Mouse (Mus musculus): ENCODE measurements around the gene Tmem120b. TPM values are rescaled to one million over a fixed set of nuclear protein-coding genes. Genes with fewer than 3 reads are reported as not detected.

Tmem120b gene
- total and polyA plus RNA-seq, 3 experiments: 4.8 to 8.0 (median 6.2) TPM

Other genes starting within 250 kb of the Tmem120b start
- 236 and 252 TPM in 2 replicates for gene Anapc5, start 247.1 kb upstream of the Tmem120b start, total RNA-seq (2012; rRNA removed)
- 247 and 258 TPM in 2 replicates for gene Anapc5, start 247.1 kb upstream of the Tmem120b start, total RNA-seq (2014; rRNA removed)
- gene Anapc5, start 247.1 kb upstream of the Tmem120b start, polyA plus RNA-seq (2012; ENCODE audit: insufficient read length, low read depth): 261 and 280 TPM in 2 replicates
- gene Rnf34, start 218.4 kb upstream of the Tmem120b start, total RNA-seq (2012; rRNA removed): 17.2 and 18.4 TPM in 2 replicates
- gene Rnf34, start 218.4 kb upstream of the Tmem120b start, total RNA-seq (2014; rRNA removed): 24.1 and 24.6 TPM in 2 replicates
- 29.1 and 30.8 TPM in 2 replicates for gene Rnf34, start 218.4 kb upstream of the Tmem120b start, polyA plus RNA-seq (2012; ENCODE audit: insufficient read length, low read depth)
- gene Kdm2b, start 78.6 kb upstream of the Tmem120b start, total RNA-seq (2012; rRNA removed): 80.1 and 87.1 TPM in 2 replicates
- 69.3 and 76.7 TPM in 2 replicates for gene Kdm2b, start 78.6 kb upstream of the Tmem120b start, total RNA-seq (2014; rRNA removed)
- 120 and 138 TPM in 2 replicates for gene Kdm2b, start 78.6 kb upstream of the Tmem120b start, polyA plus RNA-seq (2012; ENCODE audit: insufficient read length, low read depth)
- gene Orai1, start 53.3 kb upstream of the Tmem120b start, total RNA-seq (2012; rRNA removed): 17.8 and 18.6 TPM in 2 replicates
- 14.6 and 17.4 TPM in 2 replicates for gene Orai1, start 53.3 kb upstream of the Tmem120b start, total RNA-seq (2014; rRNA removed)
- gene Orai1, start 53.3 kb upstream of the Tmem120b start, polyA plus RNA-seq (2012; ENCODE audit: insufficient read length, low read depth): 23.1 and 27.7 TPM in 2 replicates
- not detected in 2 replicates for gene Morn3, start 21.4 kb upstream of the Tmem120b start, total RNA-seq (2012; rRNA removed)
- not detected in 2 replicates for gene Morn3, start 21.4 kb upstream of the Tmem120b start, total RNA-seq (2014; rRNA removed)
- gene Morn3, start 21.4 kb upstream of the Tmem120b start, polyA plus RNA-seq (2012; ENCODE audit: insufficient read length, low read depth): not detected in 2 replicates
- 46.5 and 56.9 TPM in 2 replicates for gene Rhof, start 64.3 kb downstream of the Tmem120b start, total RNA-seq (2012; rRNA removed)
- gene Rhof, start 64.3 kb downstream of the Tmem120b start, total RNA-seq (2014; rRNA removed): 32.6 and 33.6 TPM in 2 replicates
- gene Rhof, start 64.3 kb downstream of the Tmem120b start, polyA plus RNA-seq (2012; ENCODE audit: insufficient read length, low read depth): 38.2 and 45.4 TPM in 2 replicates
- gene Setd1b, start 73.8 kb downstream of the Tmem120b start, total RNA-seq (2012; rRNA removed): 2.3 and 2.6 TPM in 2 replicates
- gene Setd1b, start 73.8 kb downstream of the Tmem120b start, total RNA-seq (2014; rRNA removed): 0.50 and 0.70 TPM in 2 replicates
- 8.0 and 9.1 TPM in 2 replicates for gene Setd1b, start 73.8 kb downstream of the Tmem120b start, polyA plus RNA-seq (2012; ENCODE audit: insufficient read length, low read depth)
- 35.5 and 37.9 TPM in 2 replicates for gene Psmd9, start 101.0 kb downstream of the Tmem120b start, total RNA-seq (2012; rRNA removed)
- gene Psmd9, start 101.0 kb downstream of the Tmem120b start, total RNA-seq (2014; rRNA removed): 28.6 and 30.8 TPM in 2 replicates
- gene Psmd9, start 101.0 kb downstream of the Tmem120b start, polyA plus RNA-seq (2012; ENCODE audit: insufficient read length, low read depth): 38.0 and 46.2 TPM in 2 replicates
- not detected in 2 replicates for gene Hpd, start 114.3 kb downstream of the Tmem120b start, total RNA-seq (2012; rRNA removed)
- gene Hpd, start 114.3 kb downstream of the Tmem120b start, total RNA-seq (2014; rRNA removed): 0.20 TPM in 1 of 2 replicates, not detected in the other
- not detected in 2 replicates for gene Hpd, start 114.3 kb downstream of the Tmem120b start, polyA plus RNA-seq (2012; ENCODE audit: insufficient read length, low read depth)
- gene Wdr66, start 183.7 kb downstream of the Tmem120b start, total RNA-seq (2012; rRNA removed): 0.13 and 0.21 TPM in 2 replicates
- gene Wdr66, start 183.7 kb downstream of the Tmem120b start, total RNA-seq (2014; rRNA removed): 0.21 TPM in 1 of 2 replicates, not detected in the other
- 0.34 and 0.55 TPM in 2 replicates for gene Wdr66, start 183.7 kb downstream of the Tmem120b start, polyA plus RNA-seq (2012; ENCODE audit: insufficient read length, low read depth)

All from CH12.LX (cell line).